Mouse (Mus musculus) neural tube, postnatal 0 days (tissue): Measurements from ENCODE around the gene Akr1e1. TPM values are rescaled to one million over a fixed set of nuclear protein-coding genes. Genes with fewer than 3 reads are reported as not detected.

ENCODE experiments used
- polyA plus RNA-seq: library from polyadenylated mRNA; unstranded; fragments of >200 nt; fragmentation: Nextera tagmentation; extraction: Ambion mirVana; gene quantifications from 2 replicates; pipeline ENCODE4 v1.2.1, GENCODE M21; 2015

Gene Akr1e1
- polyA plus RNA-seq: 30.4 and 32.8 TPM in 2 replicates

GRCm38 (mm10) chr13:4608961-4609409, at the start of gene Akr1e1:
TSS of gene Akr1e1 (minus strand) at chr13:4609174.

GRCm38 (mm10) chr13:4573871-4574270, 35.1 kb downstream of the Akr1e1 start, which contains the start of gene Akr1c21:
TSS of gene Akr1c21 (plus strand) at chr13:4574075.

Other genes starting within 250 kb of the Akr1e1 start
- not detected in 2 replicates for gene Akr1c6, start 174.9 kb downstream of the Akr1e1 start, polyA plus RNA-seq
- gene Akr1c20, start 85.8 kb downstream of the Akr1e1 start, polyA plus RNA-seq: not detected in 2 replicates
- gene Akr1c21, start 35.1 kb downstream of the Akr1e1 start, polyA plus RNA-seq: not detected in 2 replicates